Mouse (Mus musculus) testis, adult 2 months (tissue): ENCODE measurements around the gene B3gnt6. TPM values are rescaled to one million over a fixed set of nuclear protein-coding genes. Genes with fewer than 3 reads are reported as not detected.

Experiments used
- H3K27ac ChIP-seq: fragments of 200-500 bp; 2 replicates; pipeline ENCODE4 v1.5.1; 2012; ENCODE audit warnings: low read depth, low read length; ENCODE audit not compliant: control insufficient read depth, insufficient read depth
- H3K27me3 ChIP-seq: fragments of 200-500 bp; 2 replicates; pipeline ENCODE4 v1.6.1; 2012; ENCODE audit warnings: mild to moderate bottlenecking, low read length, moderate library complexity; ENCODE audit not compliant: control insufficient read depth, insufficient read depth
- H3K36me3 ChIP-seq: fragments of 200-500 bp; 2 replicates; pipeline ENCODE4 v1.6.1; 2012; ENCODE audit warnings: mild to moderate bottlenecking, low read length; ENCODE audit not compliant: control insufficient read depth, insufficient read depth
- H3K4me1 ChIP-seq: fragments of 200-500 bp; 2 replicates; pipeline ENCODE4 v1.6.1; 2012; ENCODE audit warnings: low read length; ENCODE audit not compliant: control insufficient read depth, insufficient read depth
- H3K4me3 ChIP-seq: fragments of 200-500 bp; 2 replicates; pipeline ENCODE4 v1.5.1; 2012; ENCODE audit warnings: low read depth, mild to moderate bottlenecking, low read length, moderate library complexity, mixed read lengths; ENCODE audit not compliant: control insufficient read depth
- CTCF ChIP-seq: fragments of 200-500 bp; IDR thresholded peaks from 2 replicates; pipeline ENCODE4 v1.5.1; 2012; ENCODE audit warnings: low read depth, mild to moderate bottlenecking, inconsistent platforms, low read length, moderate library complexity; ENCODE audit not compliant: control insufficient read depth, insufficient read depth, insufficient replicate concordance
- POLR2A ChIP-seq: fragments of 200-500 bp; IDR thresholded peaks from 2 replicates; pipeline ENCODE4 v1.6.1; 2012; ENCODE audit warnings: low read depth, mild to moderate bottlenecking, inconsistent platforms, low read length, moderate library complexity; ENCODE audit not compliant: control insufficient read depth
- polyA plus RNA-seq: library from polyadenylated mRNA; depleted of rRNA; stranded (reverse); fragments of >200 nt; gene quantifications from 2 replicates; pipeline ENCODE4 v1.2.3, GENCODE M21; 2012

Gene B3gnt6
- polyA plus RNA-seq, 1 experiment, result 0.06 TPM

GRCm38 (mm10) chr7:98186637-98187036 is 12.6 kb downstream of the B3gnt6 start:
- no peaks in the 10 kb centered on the region for H3K27me3 ChIP-seq
- H3K36me3 ChIP-seq, result no peaks in the 10 kb centered on the region
- no peak overlapping the region for H3K4me3 ChIP-seq
- no peak for TF ChIP-seq CTCF
- no peak for TF ChIP-seq POLR2A
- H3K27ac ChIP-seq, result no peak overlapping the region
- H3K4me1 ChIP-seq, result peaks cover 2% of the 10 kb centered on the region; the same call in 1 of the 2 replicates

DNA sequence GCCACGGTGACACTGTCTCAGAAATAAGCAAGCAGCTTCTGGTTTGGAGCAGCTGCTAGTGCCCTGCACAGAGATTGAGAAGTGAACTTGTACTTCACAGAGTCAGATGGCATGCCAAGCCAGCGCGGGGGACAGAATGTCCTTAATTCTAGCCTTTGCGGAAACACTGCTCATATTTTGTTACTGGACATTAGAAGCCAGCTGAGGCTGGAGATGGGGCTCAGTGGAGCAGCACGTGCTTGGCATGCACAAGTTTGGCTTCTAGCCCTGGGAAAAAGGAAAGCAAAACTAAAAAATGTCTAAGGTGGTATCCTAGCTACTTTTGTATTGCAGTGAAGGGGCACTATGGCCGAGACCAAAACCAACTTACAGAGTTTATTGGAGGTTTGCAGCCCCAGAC is 14.0 kb downstream of the B3gnt6 start:
- H3K4me3 ChIP-seq, result no peak overlapping the region
- H3K36me3 ChIP-seq, result no peaks in the 10 kb centered on the region
- no peak for TF ChIP-seq POLR2A
- peaks cover 2% of the 10 kb centered on the region; the same call in 1 of the 2 replicates for H3K4me1 ChIP-seq
- H3K27ac ChIP-seq, result no peak overlapping the region
- no peaks in the 10 kb centered on the region for H3K27me3 ChIP-seq

GRCm38 (mm10) chr7:98178560-98179231 is 20.6 kb downstream of the B3gnt6 start:
- Histone ChIP-seq H3K4me1 (peaks cover 14% of the 10 kb centered on the region), H3K4me3 (peak overlapping the region; percentile 87), H3K27ac (peak overlapping the region; percentile 3; the same call in 1 of the 2 replicates), H3K27me3 (no peaks in the 10 kb centered on the region), H3K36me3 (no peaks in the 10 kb centered on the region)
- TF ChIP-seq CTCF, result no peak
- TF ChIP-seq POLR2A, result no peak

DNA sequence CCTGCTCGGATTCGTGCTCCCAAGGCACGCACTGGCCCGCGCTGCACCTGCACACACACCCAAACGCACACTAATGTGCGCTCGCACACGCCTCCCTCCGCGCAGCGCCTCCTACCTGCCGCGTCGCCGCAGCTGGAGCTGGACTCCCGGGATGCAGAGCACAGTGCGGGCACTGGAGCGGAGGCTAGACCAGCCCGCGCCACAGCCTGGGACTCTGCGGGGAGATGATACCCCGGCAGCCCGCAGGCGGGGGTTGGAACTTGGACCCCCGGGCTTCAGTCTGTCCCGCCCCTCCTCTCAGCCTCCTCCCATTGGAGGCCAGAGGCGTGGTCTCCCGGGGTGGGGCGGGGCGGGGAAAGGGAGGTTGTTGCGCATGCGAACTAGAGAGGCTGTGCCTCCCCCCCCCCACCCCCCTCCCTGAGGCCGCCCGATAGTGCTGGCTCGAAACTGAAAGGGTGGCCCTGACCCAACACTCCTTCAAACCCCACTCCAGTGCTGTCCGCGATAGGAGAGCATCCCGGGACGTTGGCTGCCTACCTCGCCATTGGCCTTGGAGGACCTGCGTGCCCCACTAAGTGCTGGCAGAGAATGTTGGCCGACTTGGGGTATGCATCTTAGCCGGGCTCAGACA is 21.2 kb downstream of the B3gnt6 start, which contains the start of gene Capn5:
Gene Capn5 (minus strand): TSS at position 346 of the 631 bp plus-strand sequence.
- peak within 1 kb of the TSS; percentile 92 for H3K4me3 ChIP-seq
- H3K27ac ChIP-seq, result peak within 1 kb of the TSS; percentile 3; the same call in 1 of the 2 replicates
- TF ChIP-seq CTCF (peak; percentile 34; the same call in 1 of the 2 replicates), POLR2A (no peak)
- peaks cover 14% of the 10 kb centered on the region for H3K4me1 ChIP-seq
- H3K27me3 ChIP-seq, result no peaks in the 10 kb centered on the region
- H3K36me3 ChIP-seq, result no peaks in the 10 kb centered on the region

- TF ChIP-seq POLR2A (no peak), CTCF (no peak)
- H3K4me1 ChIP-seq, result peaks cover 14% of the 10 kb centered on the region
- no peak overlapping the region for H3K27ac ChIP-seq
- H3K36me3 ChIP-seq, result no peaks in the 10 kb centered on the region
- H3K4me3 ChIP-seq, result peak overlapping the region; percentile 92
- H3K27me3 ChIP-seq, result no peaks in the 10 kb centered on the region
Observed at GRCm38 (mm10) chr7:98177566-98177928, 21.7 kb downstream of the B3gnt6 start.

DNA sequence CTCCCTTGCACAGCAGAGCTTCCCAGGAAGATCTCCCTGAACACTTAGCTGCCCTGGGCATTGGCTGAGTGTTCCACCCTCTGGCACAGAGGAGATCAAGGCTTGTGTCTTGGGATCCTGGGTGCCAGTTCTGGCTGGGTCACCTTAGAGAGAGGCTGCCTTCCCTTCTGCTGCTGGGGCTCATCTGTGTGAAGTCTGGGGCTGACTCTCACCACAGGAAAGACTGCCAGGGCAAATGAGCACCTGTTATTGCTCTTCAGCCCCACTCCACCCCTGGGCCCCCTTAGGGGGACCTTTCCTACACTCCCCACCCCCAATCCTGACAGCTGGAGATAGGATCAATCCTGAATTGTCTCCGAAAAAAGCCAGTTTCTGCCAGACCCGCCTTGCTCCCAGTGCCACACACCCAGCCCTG is 22.2 kb downstream of the B3gnt6 start:
- H3K4me1 ChIP-seq, result peaks cover 14% of the 10 kb centered on the region
- no peak overlapping the region for H3K27ac ChIP-seq
- H3K4me3 ChIP-seq, result no peak overlapping the region
- no peaks in the 10 kb centered on the region for H3K27me3 ChIP-seq
- no peaks in the 10 kb centered on the region for H3K36me3 ChIP-seq
- TF ChIP-seq CTCF (no peak), POLR2A (no peak)

GRCm38 (mm10) chr7:98176322-98177070 is 22.8 kb downstream of the B3gnt6 start:
- no peaks in the 10 kb centered on the region for H3K27me3 ChIP-seq
- peaks cover 14% of the 10 kb centered on the region for H3K4me1 ChIP-seq
- H3K36me3 ChIP-seq, result no peaks in the 10 kb centered on the region
- TF ChIP-seq CTCF, result no peak
- no peak for TF ChIP-seq POLR2A
- H3K4me3 ChIP-seq, result no peak overlapping the region
- no peak overlapping the region for H3K27ac ChIP-seq
